Mouse (Mus musculus): ENCODE measurements at regions not wholly inside any gene's neighbourhood (a gene's known extent, or its start where the extent isn't known, plus 50 kb on each side); places are given as distances from the start of the nearest gene placed in this dataset.

DNA sequence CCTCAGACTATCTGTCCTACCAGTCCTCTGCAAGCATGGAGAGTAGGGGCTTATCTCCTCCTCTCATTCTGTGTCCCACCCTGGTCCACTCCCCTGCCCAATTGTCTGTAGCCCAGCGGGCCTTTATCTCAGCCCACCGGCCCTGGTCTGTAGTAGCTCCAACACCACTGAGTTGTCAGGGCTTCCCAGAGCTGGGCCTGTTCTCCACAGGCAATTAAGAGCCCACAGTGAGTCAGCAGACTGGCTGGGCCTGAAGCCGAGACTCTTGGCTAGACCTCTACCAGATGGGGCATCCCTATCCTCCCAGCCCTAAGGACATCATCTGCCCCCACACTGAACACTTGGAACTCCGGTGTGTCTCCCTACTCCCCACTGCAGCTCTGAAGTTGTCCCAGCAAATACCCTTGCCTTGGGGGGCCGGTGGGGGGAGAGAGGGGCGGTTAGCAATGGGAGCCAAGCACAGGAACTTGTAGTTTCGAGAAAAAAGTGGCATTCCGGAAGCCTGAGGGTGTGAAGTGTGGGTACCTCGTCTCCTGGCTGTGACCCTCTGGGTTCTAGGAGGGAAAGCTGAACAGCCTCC, 64.7 kb upstream of the Dlg1 start:
- Histone ChIP-seq H3K9ac (no peak overlapping the region), H3K36me3 (ENCODE audit: insufficient read depth) (no peaks in the 10 kb centered on the region), H3K4me2 (ENCODE audit: low read depth) (no peak overlapping the region), H3K4me3 (ENCODE audit: low read depth, low read length) (no peak overlapping the region), H3K27me3 (ENCODE audit: insufficient read depth, low read length) (no peaks in the 10 kb centered on the region), H3K4me1 (ENCODE audit: insufficient read depth) (no peaks in the 10 kb centered on the region), H3K27ac (ENCODE audit: low read depth, low read length) (no peak overlapping the region), H3K9me3 (ENCODE audit: low read length) (no peaks in the 10 kb centered on the region)
- DNase-seq = no peak
- no peak for ATAC-seq
- WGBS = 81% methylated on average over 9 of the region's 9 CpGs
- TF ChIP-seq CTCF (IDR thresholded peaks at IDR 0.05; ENCODE audit: low read depth) = no peak

DNA sequence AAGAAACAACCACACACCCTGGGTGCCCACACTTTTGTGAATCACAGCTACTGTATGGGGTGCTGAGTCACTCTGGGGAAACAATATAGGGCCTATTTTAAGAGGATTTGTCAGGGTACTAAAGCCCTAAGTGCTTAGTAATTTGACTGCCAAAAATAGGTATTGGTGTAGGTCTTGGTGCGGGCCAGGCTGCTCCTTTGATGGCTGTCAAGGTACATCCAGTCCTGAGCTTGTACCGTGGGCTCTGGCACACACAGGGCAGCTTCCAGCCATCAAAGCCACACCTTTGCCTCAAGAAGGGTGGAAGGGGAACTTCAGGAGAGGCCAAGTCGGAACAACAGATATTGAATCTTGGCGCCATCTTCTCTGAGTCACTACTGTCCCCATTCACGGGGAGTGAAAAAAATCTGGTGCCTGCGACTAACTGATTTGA, 64.2 kb upstream of the Dlg1 start:
- no peaks in the 10 kb centered on the region for H3K9me3 ChIP-seq (ENCODE audit: low read length)
- no peak overlapping the region for H3K4me2 ChIP-seq (ENCODE audit: low read depth)
- no peaks in the 10 kb centered on the region for H3K27me3 ChIP-seq (ENCODE audit: insufficient read depth, low read length)
- H3K4me1 ChIP-seq (ENCODE audit: insufficient read depth) = no peaks in the 10 kb centered on the region
- no peak overlapping the region for H3K4me3 ChIP-seq (ENCODE audit: low read depth, low read length)
- WGBS = 82% methylated on average over 6 of the region's 6 CpGs
- ATAC-seq = no peak
- no peak overlapping the region for H3K27ac ChIP-seq (ENCODE audit: low read depth, low read length)
- no peaks in the 10 kb centered on the region for H3K36me3 ChIP-seq (ENCODE audit: insufficient read depth)
- no peak overlapping the region for H3K9ac ChIP-seq
- DNase-seq = no peak
- no peak for TF ChIP-seq CTCF (IDR thresholded peaks at IDR 0.05; ENCODE audit: low read depth)

- H3K9me3 ChIP-seq (ENCODE audit: low read length) = no peaks in the 10 kb centered on the region
- TF ChIP-seq CTCF (IDR thresholded peaks at IDR 0.05; ENCODE audit: low read depth) = no peak
- no peaks in the 10 kb centered on the region for H3K36me3 ChIP-seq (ENCODE audit: insufficient read depth)
- DNase-seq = no peak
- H3K4me2 ChIP-seq (ENCODE audit: low read depth) = no peak overlapping the region
- no peaks in the 10 kb centered on the region for H3K4me1 ChIP-seq (ENCODE audit: insufficient read depth)
- H3K27me3 ChIP-seq (ENCODE audit: insufficient read depth, low read length) = no peaks in the 10 kb centered on the region
- H3K4me3 ChIP-seq (ENCODE audit: low read depth, low read length) = no peak overlapping the region
- WGBS = 95% methylated on average over 3 of the region's 3 CpGs
- H3K27ac ChIP-seq (ENCODE audit: low read depth, low read length) = no peak overlapping the region
- no peak overlapping the region for H3K9ac ChIP-seq
- no peak for ATAC-seq
These were observed 62.0 kb upstream of the Dlg1 start for GRCm38 (mm10) chr16:31601278-31601677.

DNA sequence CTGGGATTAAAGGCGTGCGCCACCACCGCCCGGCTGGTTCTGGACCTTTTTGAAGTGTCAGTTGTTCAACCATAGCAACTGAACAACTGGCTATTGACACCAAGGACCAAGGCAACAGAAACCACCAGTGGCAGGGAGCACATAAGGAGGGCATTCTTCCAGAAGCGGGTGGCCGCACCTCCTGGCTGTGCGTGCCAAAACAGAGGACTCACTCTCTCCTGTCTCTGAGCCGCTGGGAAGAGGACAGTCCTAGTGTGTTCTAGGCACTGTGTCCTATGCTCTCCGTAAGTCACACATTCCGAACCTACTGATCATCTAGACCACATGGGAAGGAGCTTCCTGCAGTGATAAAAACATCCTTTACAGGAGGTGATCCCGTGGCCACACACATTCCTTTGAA, 60.1 kb upstream of the Dlg1 start:
- Histone ChIP-seq H3K36me3 (ENCODE audit: insufficient read depth) (no peaks in the 10 kb centered on the region), H3K4me2 (ENCODE audit: low read depth) (no peak overlapping the region), H3K27ac (ENCODE audit: low read depth, low read length) (no peak overlapping the region), H3K4me3 (ENCODE audit: low read depth, low read length) (no peak overlapping the region), H3K4me1 (ENCODE audit: insufficient read depth) (no peaks in the 10 kb centered on the region), H3K9ac (no peak overlapping the region), H3K27me3 (ENCODE audit: insufficient read depth, low read length) (no peaks in the 10 kb centered on the region), H3K9me3 (ENCODE audit: low read length) (no peaks in the 10 kb centered on the region)
- 77% methylated on average over 11 of the region's 11 CpGs for WGBS
- ATAC-seq (no peak), DNase-seq (no peak)
- TF ChIP-seq CTCF (IDR thresholded peaks at IDR 0.05; ENCODE audit: low read depth) = no peak

GRCm38 (mm10) chr16:31606389-31607177, 56.7 kb upstream of the Dlg1 start:
- WGBS = 86% methylated on average over 11 of the region's 11 CpGs
- no peak for DNase-seq

DNA sequence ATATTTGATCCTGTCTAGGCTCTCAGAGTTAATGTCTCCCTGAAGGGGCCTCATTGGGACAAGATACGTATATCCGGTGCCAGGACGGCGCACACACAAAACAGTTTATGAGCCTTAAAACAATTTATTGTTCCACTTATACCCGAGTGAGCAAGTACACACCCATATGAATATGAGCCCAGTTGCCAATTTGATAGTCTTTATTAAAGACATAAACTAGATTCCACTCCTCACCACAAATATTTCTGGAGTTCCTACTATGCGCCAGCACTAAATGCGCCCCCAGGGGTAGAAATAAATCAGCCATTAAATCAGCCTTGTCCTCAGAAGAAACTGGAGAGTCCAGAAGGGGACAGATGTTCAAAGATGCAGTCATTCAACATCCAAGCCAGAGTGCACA, 54.3 kb upstream of the Dlg1 start:
- DNase-seq = no peak
- Histone ChIP-seq H3K27ac (ENCODE audit: low read depth, low read length) (no peak overlapping the region), H3K4me2 (ENCODE audit: low read depth) (no peak overlapping the region), H3K27me3 (ENCODE audit: insufficient read depth, low read length) (no peaks in the 10 kb centered on the region), H3K9ac (no peak overlapping the region), H3K9me3 (ENCODE audit: low read length) (no peaks in the 10 kb centered on the region), H3K4me3 (ENCODE audit: low read depth, low read length) (no peak overlapping the region), H3K4me1 (ENCODE audit: insufficient read depth) (no peaks in the 10 kb centered on the region), H3K36me3 (ENCODE audit: insufficient read depth) (no peaks in the 10 kb centered on the region)
- TF ChIP-seq CTCF (IDR thresholded peaks at IDR 0.05; ENCODE audit: low read depth) = no peak
- 89% methylated on average over 7 of the region's 7 CpGs for WGBS
- no peak for ATAC-seq

More at GRCm38 (mm10) chr16:31606389-31607177, 56.7 kb upstream of the Dlg1 start:
- no peaks in the 10 kb centered on the region for H3K9me3 ChIP-seq (ENCODE audit: low read length)
- no peak overlapping the region for H3K9ac ChIP-seq
- ATAC-seq = no peak
- no peak overlapping the region for H3K27ac ChIP-seq (ENCODE audit: low read depth, low read length)
- TF ChIP-seq CTCF (IDR thresholded peaks at IDR 0.05; ENCODE audit: low read depth) = no peak
- no peaks in the 10 kb centered on the region for H3K4me1 ChIP-seq (ENCODE audit: insufficient read depth)
- no peaks in the 10 kb centered on the region for H3K36me3 ChIP-seq (ENCODE audit: insufficient read depth)
- H3K4me2 ChIP-seq (ENCODE audit: low read depth) = no peak overlapping the region
- no peaks in the 10 kb centered on the region for H3K27me3 ChIP-seq (ENCODE audit: insufficient read depth, low read length)
- H3K4me3 ChIP-seq (ENCODE audit: low read depth, low read length) = no peak overlapping the region

DNA sequence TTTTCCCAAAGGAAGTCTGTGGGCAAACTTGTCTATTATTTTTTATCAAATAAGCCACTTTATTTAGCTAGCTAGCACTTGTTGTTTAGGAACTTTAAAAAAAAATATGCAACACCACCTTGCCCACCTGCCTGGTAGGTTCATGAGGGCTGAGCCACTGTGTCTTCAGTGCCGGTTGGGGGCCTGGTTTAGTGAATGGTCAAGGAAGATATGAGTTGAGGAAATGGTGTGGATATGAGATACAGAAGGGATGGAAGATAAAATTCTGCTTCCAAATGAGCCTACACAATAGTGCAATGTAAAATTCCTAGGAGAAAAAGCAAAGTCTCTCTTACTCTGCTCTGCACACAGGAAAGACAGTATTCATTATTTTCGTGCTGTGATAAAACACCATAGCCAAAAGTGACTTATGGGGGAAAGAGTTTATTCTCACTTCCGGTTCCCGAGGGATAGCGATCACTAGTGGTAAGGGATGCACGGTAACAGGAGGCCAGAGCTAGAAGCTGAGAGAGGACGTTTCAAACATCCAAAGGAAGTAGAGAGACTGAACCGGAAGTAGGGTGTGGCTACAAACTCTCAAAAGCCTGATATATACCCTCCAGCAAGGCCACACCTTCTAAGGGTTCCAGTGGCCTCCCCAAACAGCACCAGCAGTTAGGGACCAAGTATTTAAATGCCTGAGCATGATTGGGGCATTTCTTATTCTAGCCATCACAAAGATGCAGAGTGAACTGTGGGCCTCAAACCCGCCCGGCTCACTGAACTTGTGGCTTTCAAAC, 53.7 kb upstream of the Dlg1 start:
- no peak for ATAC-seq
- Histone ChIP-seq H3K4me2 (ENCODE audit: low read depth) (no peak overlapping the region), H3K27me3 (ENCODE audit: insufficient read depth, low read length) (no peaks in the 10 kb centered on the region), H3K27ac (ENCODE audit: low read depth, low read length) (no peak overlapping the region), H3K4me3 (ENCODE audit: low read depth, low read length) (no peak overlapping the region), H3K9ac (no peak overlapping the region), H3K36me3 (ENCODE audit: insufficient read depth) (no peaks in the 10 kb centered on the region), H3K4me1 (ENCODE audit: insufficient read depth) (no peaks in the 10 kb centered on the region), H3K9me3 (ENCODE audit: low read length) (no peaks in the 10 kb centered on the region)
- TF ChIP-seq CTCF (IDR thresholded peaks at IDR 0.05; ENCODE audit: low read depth) = no peak
- 89% methylated on average over 10 of the region's 10 CpGs for WGBS
- no peak for DNase-seq

Data from forebrain, postnatal 0 days (tissue).